Mouse (Mus musculus) liver, embryonic 12.5 days (tissue): ENCODE data around the gene Slc2a2. TPM values are rescaled to one million over a fixed set of nuclear protein-coding genes. Genes with fewer than 3 reads are reported as not detected.
"Not testable (repeated sequence)": the region's sequence is repeated elsewhere in the genome, so short reads cannot be mapped to it uniquely, and the experiment has no call there.

Source experiments
- ATAC-seq: fragments of 200-750 bp; cut with Nextera tagmentation; 2 replicates; pipeline ENCODE4 v1.8.0; 2017; ENCODE audit warnings: moderate number of reproducible peaks, mild to moderate bottlenecking, moderate library complexity
- H3K27ac ChIP-seq: fragments of 300-500 bp; sonication (generic); 2 replicates; pipeline ENCODE4 v1.5.1; 2016; ENCODE audit warnings: mild to moderate bottlenecking
- H3K27me3 ChIP-seq: fragments of 300-500 bp; sonication (generic); replicated peaks from 2 replicates; pipeline ENCODE4 v1.6.1; 2016; ENCODE audit warnings: mild to moderate bottlenecking, moderate library complexity
- H3K36me3 ChIP-seq: fragments of 300-500 bp; sonication (generic); 2 replicates; pipeline ENCODE4 v1.6.1; 2016; ENCODE audit warnings: mild to moderate bottlenecking, moderate library complexity
- H3K4me1 ChIP-seq: fragments of 300-500 bp; sonication (generic); 2 replicates; pipeline ENCODE4 v1.6.1; 2016
- H3K4me2 ChIP-seq: fragments of 300-500 bp; sonication (generic); 2 replicates; pipeline ENCODE4 v1.6.1; 2016; ENCODE audit warnings: mild to moderate bottlenecking, moderate library complexity
- H3K4me3 ChIP-seq: fragments of 300-500 bp; sonication (generic); 2 replicates; pipeline ENCODE4 v1.5.1; 2016; ENCODE audit warnings: mild to moderate bottlenecking, moderate library complexity
- H3K9ac ChIP-seq: fragments of 300-500 bp; sonication (generic); 2 replicates; pipeline ENCODE4 v1.6.1; 2016; ENCODE audit warnings: mild to moderate bottlenecking, moderate library complexity
- H3K9me3 ChIP-seq: fragments of 300-500 bp; sonication (generic); replicated peaks from 2 replicates; pipeline ENCODE4 v1.6.1; 2016; ENCODE audit warnings: mild to moderate bottlenecking, moderate library complexity
- WGBS: fragments of 180-500 bp; shearing (Covaris S2); methylation state at CpG from one replicate; pipeline ENCODE4 v1.1.7; 2016; ENCODE audit not compliant: insufficient replicate concordance; 5-methylcytosine and 5-hydroxymethylcytosine counted together
- polyA plus RNA-seq: library from polyadenylated mRNA; unstranded; fragments of >200 nt; fragmentation: Nextera tagmentation; extraction: Ambion mirVana; gene quantifications from 2 replicates; pipeline ENCODE4 v1.2.1, GENCODE M21; 2016

The Slc2a2 gene
- polyA plus RNA-seq, 1 experiment from 2014 or later = 17.7 TPM

- no peak overlapping the region for H3K27ac ChIP-seq
- no peak overlapping the region for H3K9ac ChIP-seq
These were observed 39.3 kb downstream of the Slc2a2 start for GRCm38 (mm10) chr3:28736981-28737380.

DNA sequence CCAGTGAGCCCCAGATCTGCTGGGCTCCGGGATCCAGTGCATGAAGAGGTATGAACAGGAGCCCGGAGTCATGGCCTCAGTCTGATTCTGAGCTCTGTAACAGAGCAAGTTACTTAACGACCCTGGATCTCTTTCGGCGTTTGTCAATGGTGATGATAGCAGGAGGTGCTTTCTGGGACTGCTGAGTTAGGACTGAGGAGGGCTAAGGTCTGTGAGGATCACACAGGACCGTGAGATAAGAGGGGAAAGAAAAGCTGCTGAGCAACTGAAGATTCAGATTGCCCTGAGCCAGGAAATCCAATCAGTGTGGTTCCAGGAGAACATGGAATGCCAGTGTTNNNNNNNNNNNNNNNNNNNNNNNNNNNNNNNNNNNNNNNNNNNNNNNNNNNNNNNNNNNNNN, 42.6 kb downstream of the Slc2a2 start:
- no peak overlapping the region for H3K27ac ChIP-seq
- no peaks in the 10 kb centered on the region for H3K9me3 ChIP-seq
- H3K9ac ChIP-seq = no peak overlapping the region
- H3K36me3 ChIP-seq = no peaks in the 10 kb centered on the region
- no peaks in the 10 kb centered on the region for H3K4me1 ChIP-seq
- H3K27me3 ChIP-seq = no peaks in the 10 kb centered on the region
- H3K4me2 ChIP-seq = no peak overlapping the region
- H3K4me3 ChIP-seq = no peak overlapping the region
- ATAC-seq = no peak
- WGBS = 39% methylated on average over 6 of the region's 6 CpGs

More at GRCm38 (mm10) chr3:28736981-28737380, 39.3 kb downstream of the Slc2a2 start:
- H3K36me3 ChIP-seq = no peaks in the 10 kb centered on the region
- no peaks in the 10 kb centered on the region for H3K4me1 ChIP-seq
- no peaks in the 10 kb centered on the region for H3K27me3 ChIP-seq
- ATAC-seq = no peak
- H3K4me2 ChIP-seq = no peak overlapping the region
- 63% methylated on average over 2 of the region's 2 CpGs for WGBS
- no peak overlapping the region for H3K4me3 ChIP-seq
- H3K9me3 ChIP-seq = no peaks in the 10 kb centered on the region

GRCm38 (mm10) chr3:28743251-28743650, 45.5 kb downstream of the Slc2a2 start:
- Histone ChIP-seq H3K36me3 (no peaks in the 10 kb centered on the region), H3K4me1 (no peaks in the 10 kb centered on the region), H3K4me3 (no peak overlapping the region), H3K9ac (no peak overlapping the region), H3K9me3 (no peaks in the 10 kb centered on the region), H3K27ac (no peak overlapping the region), H3K27me3 (no peaks in the 10 kb centered on the region), H3K4me2 (no peak overlapping the region)
- no peak for ATAC-seq
- WGBS = 47% methylated on average over 8 of the region's 8 CpGs

DNA sequence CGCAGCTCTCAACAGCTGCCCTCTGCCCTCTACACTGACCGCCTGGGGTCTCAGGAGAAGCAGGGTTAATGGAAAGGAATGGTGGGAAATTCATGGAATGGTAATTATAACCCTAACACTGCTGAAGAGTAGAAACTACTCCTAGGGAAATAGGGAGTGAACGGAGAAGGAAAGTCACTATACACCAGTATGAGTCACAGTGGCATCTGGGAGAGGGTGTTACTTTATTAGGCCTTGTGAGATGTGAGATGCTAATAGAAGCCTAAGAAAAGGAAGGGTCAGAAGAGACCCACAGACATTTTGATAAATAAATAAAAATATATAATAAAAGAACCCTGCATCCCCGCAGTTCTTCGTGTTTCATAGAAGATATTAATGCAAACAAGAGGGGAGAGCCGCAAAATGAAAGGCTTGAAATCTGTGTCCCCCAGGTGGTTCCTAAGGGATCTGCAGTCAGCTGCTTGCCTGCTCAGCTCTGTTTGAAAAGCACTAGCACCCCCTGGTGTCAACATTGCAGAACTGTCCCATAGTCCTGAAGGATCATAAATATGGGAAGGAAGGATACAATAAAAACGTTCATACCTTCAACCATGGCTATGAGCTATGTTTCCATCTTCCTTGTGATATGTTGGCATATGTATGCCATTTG, 48.3 kb downstream of the Slc2a2 start:
- WGBS = 34% methylated on average over 7 of the region's 7 CpGs
- no peak overlapping the region for H3K27ac ChIP-seq
- peak; percentile 66; the same call in 1 of the 2 replicates for ATAC-seq
- no peak overlapping the region for H3K4me2 ChIP-seq
- no peak overlapping the region for H3K4me3 ChIP-seq
- no peaks in the 10 kb centered on the region for H3K4me1 ChIP-seq
- no peak overlapping the region for H3K9ac ChIP-seq
- H3K36me3 ChIP-seq = no peaks in the 10 kb centered on the region
- H3K27me3 ChIP-seq = no peaks in the 10 kb centered on the region
- no peaks in the 10 kb centered on the region for H3K9me3 ChIP-seq

DNA sequence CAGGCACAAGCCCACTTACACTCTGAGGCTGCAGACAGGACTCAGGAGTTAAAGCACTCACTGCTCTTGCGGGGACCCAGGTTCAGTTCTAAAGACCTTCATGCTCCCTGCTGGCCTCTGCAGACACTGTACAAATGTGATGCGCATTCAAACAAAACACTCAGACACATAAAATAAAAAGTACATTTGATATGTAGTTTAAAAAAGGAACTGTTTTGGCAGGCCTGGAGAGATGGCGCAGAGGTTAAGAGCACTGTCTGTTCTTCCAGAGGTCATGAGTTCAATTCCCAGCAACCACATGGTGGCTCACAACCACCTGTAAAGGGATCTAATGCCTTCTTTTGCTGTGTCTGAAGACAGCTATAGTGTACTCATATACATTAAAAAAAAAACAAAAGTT, 50.4 kb downstream of the Slc2a2 start:
- Histone ChIP-seq H3K4me2 (no peak overlapping the region), H3K36me3 (no peaks in the 10 kb centered on the region), H3K4me3 (no peak overlapping the region), H3K27ac (no peak overlapping the region), H3K4me1 (no peaks in the 10 kb centered on the region), H3K27me3 (no peaks in the 10 kb centered on the region), H3K9me3 (no peaks in the 10 kb centered on the region), H3K9ac (no peak overlapping the region)
- no peak for ATAC-seq
- WGBS = 91% methylated on average over 3 of the region's 3 CpGs

DNA sequence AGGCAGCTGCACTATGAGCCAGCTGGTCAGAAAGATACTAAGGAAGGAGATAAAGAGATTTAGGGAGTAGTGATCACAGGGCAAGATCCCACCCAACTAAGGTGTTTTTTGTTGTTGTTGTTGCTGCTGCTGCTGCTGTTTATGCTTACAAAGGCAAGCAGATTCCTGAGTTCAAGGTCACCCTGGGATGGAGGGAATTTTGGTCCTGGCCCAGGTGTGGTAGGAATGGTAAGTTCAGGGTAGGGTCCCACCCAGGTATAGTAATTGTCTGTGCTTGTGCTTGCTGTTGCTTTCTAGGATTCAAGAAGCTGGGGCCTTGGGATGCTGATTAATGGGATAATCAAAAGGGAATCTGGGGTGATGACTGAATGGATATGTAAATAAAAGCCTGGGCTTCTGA, 51.3 kb downstream of the Slc2a2 start:
- H3K4me1 ChIP-seq = no peaks in the 10 kb centered on the region
- H3K4me3 ChIP-seq = no peak overlapping the region
- H3K9ac ChIP-seq = no peak overlapping the region
- no peak for ATAC-seq
- H3K9me3 ChIP-seq = no peaks in the 10 kb centered on the region
- H3K4me2 ChIP-seq = no peak overlapping the region
- no peaks in the 10 kb centered on the region for H3K36me3 ChIP-seq
- H3K27me3 ChIP-seq = no peaks in the 10 kb centered on the region
- no peak overlapping the region for H3K27ac ChIP-seq

GRCm38 (mm10) chr3:28755477-28755876, 57.8 kb downstream of the Slc2a2 start:
- ATAC-seq = no peak
- no peaks in the 10 kb centered on the region for H3K4me1 ChIP-seq
- WGBS = 63% methylated on average over 7 of the region's 7 CpGs
- H3K36me3 ChIP-seq = no peaks in the 10 kb centered on the region
- no peak overlapping the region for H3K27ac ChIP-seq
- no peak overlapping the region for H3K4me2 ChIP-seq
- no peak overlapping the region for H3K9ac ChIP-seq
- H3K9me3 ChIP-seq = no peaks in the 10 kb centered on the region
- H3K27me3 ChIP-seq = no peaks in the 10 kb centered on the region
- H3K4me3 ChIP-seq = no peak overlapping the region

DNA sequence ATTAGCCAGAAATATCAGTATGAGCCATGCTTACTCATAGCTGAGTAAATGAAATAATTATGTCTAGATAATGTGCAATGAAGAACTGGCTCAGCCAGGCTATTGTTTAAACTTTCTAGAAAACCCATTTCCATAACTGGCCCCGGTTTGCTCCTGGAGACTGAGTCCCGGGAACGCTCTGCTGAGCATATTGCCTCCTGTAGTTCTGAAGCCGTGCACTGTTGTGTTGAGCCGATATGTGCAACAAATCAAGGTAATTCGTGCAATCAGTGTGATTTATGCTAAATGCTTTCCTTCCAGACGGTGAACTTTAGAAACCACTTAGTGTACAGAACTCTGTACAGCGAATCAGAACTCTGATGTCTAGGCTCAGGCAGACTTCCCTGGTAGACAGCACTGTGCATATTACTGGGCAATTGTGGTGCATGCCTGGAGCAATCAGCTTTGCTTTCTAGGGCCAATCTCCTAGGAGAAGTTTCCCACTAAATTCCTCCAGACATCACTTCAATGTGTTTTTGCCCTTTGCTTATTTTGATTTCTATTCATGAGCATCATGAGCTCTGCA, 63.6 kb downstream of the Slc2a2 start:
- H3K4me3 ChIP-seq = no peak overlapping the region
- no peaks in the 10 kb centered on the region for H3K36me3 ChIP-seq
- H3K9ac ChIP-seq = no peak overlapping the region
- H3K4me1 ChIP-seq = no peaks in the 10 kb centered on the region
- 72% methylated on average over 8 of the region's 8 CpGs for WGBS
- H3K9me3 ChIP-seq = no peaks in the 10 kb centered on the region
- H3K27ac ChIP-seq = no peak overlapping the region
- no peaks in the 10 kb centered on the region for H3K27me3 ChIP-seq
- no peak for ATAC-seq
- H3K4me2 ChIP-seq = no peak overlapping the region

DNA sequence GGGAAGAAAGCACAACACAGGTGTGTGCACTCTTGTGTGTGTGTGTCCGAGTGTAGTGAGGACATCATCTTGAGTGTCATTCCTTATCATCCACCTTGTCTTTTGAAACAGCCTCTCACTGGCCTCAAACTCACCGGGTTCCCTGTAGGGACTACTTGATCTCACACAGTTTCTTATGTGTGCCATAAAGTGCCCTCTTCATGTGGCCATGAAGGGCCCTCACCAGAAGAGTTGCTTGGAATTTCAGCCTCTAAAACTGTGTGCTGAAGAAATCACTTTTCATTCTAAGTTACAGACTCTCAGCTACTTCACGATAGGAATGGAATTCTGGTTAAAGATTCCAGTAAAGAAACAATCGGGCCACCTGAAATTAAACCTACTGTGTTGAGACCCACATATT, 69.2 kb downstream of the Slc2a2 start:
- H3K9me3 ChIP-seq = no peaks in the 10 kb centered on the region
- no peaks in the 10 kb centered on the region for H3K4me1 ChIP-seq
- no peak overlapping the region for H3K4me3 ChIP-seq
- no peaks in the 10 kb centered on the region for H3K27me3 ChIP-seq
- H3K9ac ChIP-seq = no peak overlapping the region
- ATAC-seq = no peak
- no peak overlapping the region for H3K4me2 ChIP-seq
- H3K27ac ChIP-seq = no peak overlapping the region
- no peaks in the 10 kb centered on the region for H3K36me3 ChIP-seq
- 70% methylated on average over 4 of the region's 4 CpGs for WGBS

DNA sequence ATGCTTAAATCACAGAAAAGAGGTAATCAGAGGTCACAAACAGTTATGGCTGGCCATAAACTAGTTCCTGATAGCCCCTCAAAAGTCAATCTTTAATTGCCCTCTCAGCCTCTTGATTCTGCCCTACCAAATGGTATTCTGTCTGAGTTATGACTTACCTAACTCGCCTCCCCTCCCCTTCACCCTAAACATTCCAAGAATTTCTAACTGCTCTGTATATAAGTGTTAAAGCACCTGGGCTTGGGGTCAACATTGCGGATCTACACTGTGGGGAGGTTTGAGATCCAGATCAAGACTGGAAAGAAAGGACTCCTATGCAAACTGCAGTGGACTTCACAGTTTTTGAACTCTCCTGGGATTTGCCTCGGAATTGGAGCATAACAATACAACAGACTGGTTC, 70.5 kb downstream of the Slc2a2 start:
- WGBS = 65% methylated on average over 3 of the region's 3 CpGs
- ATAC-seq = no peak

DNA sequence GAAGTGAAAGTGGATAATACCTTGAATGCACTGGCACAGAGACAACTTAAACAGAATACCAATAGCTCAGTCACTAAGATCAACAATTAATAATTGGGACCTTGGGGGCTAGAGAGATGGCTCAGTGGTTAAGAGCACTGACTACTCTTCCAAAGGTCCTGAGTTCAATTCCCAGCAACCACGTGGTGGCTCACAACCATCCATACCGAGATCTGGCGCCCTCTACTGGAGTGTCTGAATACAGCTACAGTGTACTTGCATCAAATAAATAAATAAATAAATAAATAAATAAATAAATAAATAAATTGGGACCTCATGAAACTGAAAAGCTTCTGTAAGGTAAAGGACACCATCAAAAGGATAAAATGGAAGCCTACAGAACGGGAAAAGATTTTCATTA, 75.2 kb downstream of the Slc2a2 start:
- not testable (repeated sequence) for H3K27me3 ChIP-seq, H3K4me2 ChIP-seq, H3K27ac ChIP-seq, H3K4me3 ChIP-seq, H3K9ac ChIP-seq, H3K36me3 ChIP-seq, ATAC-seq, H3K9me3 ChIP-seq
- peaks cover 33% of the 10 kb centered on the region for H3K4me1 ChIP-seq
- whole genome bisulfite sequencing = 46% methylated on average over 4 of the region's 4 CpGs

More for the DNA sequence above, 70.5 kb downstream of the Slc2a2 start:
- Histone ChIP-seq H3K9me3 (no peaks in the 10 kb centered on the region), H3K36me3 (no peaks in the 10 kb centered on the region), H3K4me1 (no peaks in the 10 kb centered on the region), H3K9ac (no peak overlapping the region), H3K27ac (no peak overlapping the region), H3K4me2 (no peak overlapping the region), H3K4me3 (no peak overlapping the region), H3K27me3 (no peaks in the 10 kb centered on the region)

DNA sequence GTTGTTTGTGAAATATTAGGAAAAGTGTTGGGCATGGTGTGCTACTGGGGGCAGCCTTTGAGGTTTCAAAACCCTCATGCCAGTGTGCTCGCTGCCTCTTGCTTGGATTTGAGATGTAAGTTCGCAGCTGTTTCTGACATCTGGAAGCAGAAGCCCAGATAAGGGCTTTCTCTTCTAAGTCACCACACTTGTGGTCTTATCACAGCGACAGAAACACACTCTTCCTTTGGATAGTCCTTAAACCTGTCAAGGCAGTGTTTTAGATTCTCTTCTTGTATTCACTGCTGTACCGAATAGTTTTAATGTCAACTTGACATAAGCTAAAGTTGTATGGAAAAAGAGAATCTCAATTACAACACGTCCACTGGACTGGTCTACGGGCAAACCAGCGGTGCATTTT, 77.7 kb downstream of the Slc2a2 start:
- Histone ChIP-seq H3K4me2 (peak overlapping the region; percentile 80), H3K4me3 (peak overlapping the region; percentile 40), H3K9me3 (no peaks in the 10 kb centered on the region), H3K27me3 (no peaks in the 10 kb centered on the region), H3K27ac (peak overlapping the region; percentile 100), H3K36me3 (no peaks in the 10 kb centered on the region), H3K4me1 (peaks cover 35% of the 10 kb centered on the region), H3K9ac (peak overlapping the region; percentile 69)
- WGBS = 21% methylated on average over 7 of the region's 7 CpGs
- ATAC-seq = peak; percentile 76

DNA sequence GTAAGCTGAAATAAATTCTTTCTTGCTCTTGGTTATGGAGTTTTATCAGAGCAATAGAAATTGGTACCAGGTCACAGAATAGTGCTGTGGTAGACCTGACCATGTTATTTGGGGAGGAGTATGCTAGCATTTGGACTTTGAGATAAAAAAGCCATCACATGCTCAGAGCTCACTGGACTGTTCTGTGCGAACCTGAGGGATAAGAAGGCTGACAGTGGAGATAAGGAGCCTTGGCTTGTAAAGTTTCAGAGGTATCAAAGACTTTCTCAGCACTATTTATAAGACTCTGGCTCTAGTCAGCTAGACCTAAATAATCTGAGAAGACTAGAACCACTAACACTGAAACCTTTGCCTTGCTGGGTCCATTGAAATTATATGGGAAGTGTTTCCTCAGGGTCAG, 78.3 kb downstream of the Slc2a2 start:
- Histone ChIP-seq H3K4me1 (peaks cover 41% of the 10 kb centered on the region), H3K27me3 (no peaks in the 10 kb centered on the region), H3K36me3 (no peaks in the 10 kb centered on the region), H3K4me3 (peak overlapping the region; percentile 40), H3K9me3 (no peaks in the 10 kb centered on the region), H3K9ac (peak overlapping the region; percentile 69), H3K4me2 (peak overlapping the region; percentile 80), H3K27ac (peak overlapping the region; percentile 100)
- peak; percentile 89 for ATAC-seq
- WGBS = 14% methylated on average over 1 of the region's 1 CpGs
